Mouse (Mus musculus) 3134 (cell line): ENCODE measurements around the gene Col6a4.

Experiments used
- DNase-seq: peaks from one replicate; pipeline ENCODE4 v3.0.0-alpha.2; 2011; ENCODE audit warnings: low spot score; ENCODE audit not compliant: insufficient read length; ENCODE audit errors: extremely low read depth

Gene Col6a4

DNA sequence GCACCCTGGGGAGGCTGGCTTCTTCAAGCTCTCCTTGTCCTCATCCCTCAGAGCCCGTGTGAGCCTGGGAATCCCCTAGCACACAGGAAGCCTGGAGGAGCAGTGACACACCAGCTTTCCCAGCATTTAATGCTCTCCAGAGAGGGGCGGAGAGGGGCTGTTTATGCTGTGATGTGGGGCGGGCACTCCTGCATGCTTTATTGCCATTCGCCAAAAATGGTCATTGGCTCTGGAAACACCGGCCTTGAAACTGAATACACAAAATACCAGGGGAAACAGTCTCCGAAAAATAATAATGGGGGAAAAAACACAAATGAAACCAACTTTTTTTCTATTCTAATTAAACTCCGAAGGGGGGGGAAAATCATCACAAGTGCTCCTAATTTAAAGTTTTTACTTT, at the start of gene Col6a4:
TSS of gene Col6a4 (minus strand) at position 101 of the 400 bp plus-strand sequence.
- DNase-seq: no peak

GRCm38 (mm10) chr9:106145582-106145981, 49.0 kb upstream of the Col6a4 start:
- no peak for DNase-seq

GRCm38 (mm10) chr9:106144176-106144575, 47.6 kb upstream of the Col6a4 start:
- no peak for DNase-seq

DNA sequence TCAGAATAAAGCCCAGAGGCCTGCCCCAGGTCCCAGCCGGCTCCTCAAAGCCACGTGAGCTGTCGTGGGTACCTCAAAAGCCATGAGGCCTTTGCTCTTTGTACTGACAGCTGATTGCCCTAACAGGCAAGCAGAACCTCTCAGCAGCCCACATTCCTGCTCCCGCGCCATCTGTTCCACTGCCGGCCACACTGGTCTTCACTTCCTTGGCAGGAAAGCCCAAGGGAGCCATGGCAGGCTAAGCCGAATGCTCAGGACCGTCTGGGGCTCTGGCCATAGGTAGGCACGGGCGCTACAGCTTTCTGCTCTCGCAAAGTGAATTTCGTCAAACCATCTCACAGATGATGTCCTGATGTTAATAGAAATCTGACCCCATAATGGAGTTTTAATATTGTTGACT, 45.4 kb upstream of the Col6a4 start:
- DNase-seq: no peak

GRCm38 (mm10) chr9:106139763-106140162, 43.2 kb upstream of the Col6a4 start:
- no peak for DNase-seq

GRCm38 (mm10) chr9:106137671-106138216, 41.2 kb upstream of the Col6a4 start:
- DNase-seq: no peak

- no peak for DNase-seq
These were observed 33.7 kb upstream of the Col6a4 start for GRCm38 (mm10) chr9:106130250-106130649.

DNA sequence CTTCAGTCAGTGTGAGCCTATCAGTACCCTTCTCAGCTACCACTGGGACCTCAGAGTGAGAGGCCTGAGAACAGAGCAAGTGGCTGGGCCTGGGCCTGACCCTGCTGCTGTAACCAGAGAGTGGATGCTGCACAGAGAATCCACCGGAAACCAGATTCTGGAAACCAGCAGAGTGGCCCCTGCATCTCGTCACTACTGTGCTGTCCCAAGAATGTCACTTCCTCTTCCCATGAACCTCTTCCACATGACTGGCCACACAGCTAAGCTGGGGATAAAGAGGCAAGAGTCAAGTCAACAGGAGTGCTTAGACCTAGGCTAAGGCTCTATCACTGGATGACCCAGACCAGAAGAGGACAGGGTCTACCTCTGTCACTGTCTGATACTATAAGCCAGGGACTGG, 32.5 kb upstream of the Col6a4 start:
- DNase-seq: no peak

- no peak for DNase-seq
These were observed 30.2 kb upstream of the Col6a4 start for GRCm38 (mm10) chr9:106126786-106127251.

- no peak for DNase-seq
These were observed 27.0 kb upstream of the Col6a4 start for GRCm38 (mm10) chr9:106123599-106123998.

DNA sequence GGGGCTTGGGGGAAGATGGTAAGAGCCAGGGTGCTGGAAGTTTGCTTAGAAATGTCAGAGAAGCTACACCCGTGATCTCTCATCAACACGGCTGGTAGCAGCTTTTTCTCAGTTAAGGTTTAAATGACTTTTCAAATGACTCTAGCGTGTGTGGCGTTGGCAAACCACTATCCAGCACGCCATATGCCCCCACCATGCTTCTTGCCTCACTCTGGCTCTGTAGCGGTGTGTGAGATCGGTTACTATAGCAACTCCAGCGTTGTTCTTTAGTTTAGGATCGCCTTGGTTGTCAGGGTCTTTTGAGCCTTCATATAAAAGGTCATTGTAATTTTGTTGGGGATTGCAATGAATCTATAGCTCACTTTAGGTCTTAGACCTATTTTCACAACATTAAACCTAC, 22.5 kb upstream of the Col6a4 start:
- no peak for DNase-seq

DNA sequence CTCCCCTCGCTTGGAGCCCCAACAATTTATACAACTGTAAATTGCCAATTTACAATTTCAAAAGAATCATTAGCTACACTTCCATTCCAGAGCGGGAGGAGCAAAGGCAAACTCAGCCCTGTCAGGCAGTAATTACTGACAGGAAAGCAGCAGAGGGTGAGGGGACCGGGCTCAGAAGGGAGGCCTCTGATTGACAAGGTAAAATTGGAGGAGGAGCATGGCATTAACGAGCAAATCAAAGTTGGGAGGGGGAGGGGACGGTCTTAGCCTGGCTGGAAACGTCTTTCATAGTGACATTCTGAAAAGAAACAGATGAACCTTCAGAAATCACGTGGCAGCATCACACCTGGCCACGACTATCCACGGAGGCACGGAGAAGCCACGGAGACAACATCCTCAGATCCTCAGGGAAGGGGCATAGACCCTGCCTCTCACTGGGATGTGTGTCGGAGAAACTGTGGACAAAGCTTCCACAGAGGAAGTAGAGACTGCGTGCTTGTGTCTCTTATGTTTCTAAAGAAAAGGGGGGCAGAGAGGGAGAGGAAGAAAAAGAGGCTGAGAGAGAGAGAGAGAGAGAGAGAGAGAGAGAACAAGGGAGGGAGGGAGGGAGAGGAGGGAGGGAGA, 19.3 kb upstream of the Col6a4 start:
- no peak for DNase-seq

- peak; percentile 15 for DNase-seq
These were observed 16.3 kb upstream of the Col6a4 start for GRCm38 (mm10) chr9:106112770-106113423.

DNA sequence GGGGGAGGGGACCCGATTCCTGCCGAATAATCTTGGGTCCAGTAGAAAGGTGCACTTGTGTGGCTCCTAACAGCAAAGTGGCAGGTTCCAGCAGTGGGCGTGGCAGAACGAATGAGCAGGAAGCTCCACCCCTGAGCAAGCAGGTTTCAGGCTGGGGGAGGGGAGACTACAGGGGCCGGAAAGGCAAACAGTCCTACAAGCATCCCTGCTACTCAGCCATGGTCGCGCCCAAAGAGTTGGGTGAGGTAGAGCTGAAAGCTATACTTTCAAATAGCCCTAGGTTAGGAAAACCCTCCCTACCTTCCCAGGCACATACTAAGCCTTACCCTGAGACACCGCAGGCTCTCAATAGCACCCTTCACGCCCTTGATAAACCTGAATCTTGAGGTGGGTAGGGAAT, 9.7 kb upstream of the Col6a4 start:
- DNase-seq: no peak

DNA sequence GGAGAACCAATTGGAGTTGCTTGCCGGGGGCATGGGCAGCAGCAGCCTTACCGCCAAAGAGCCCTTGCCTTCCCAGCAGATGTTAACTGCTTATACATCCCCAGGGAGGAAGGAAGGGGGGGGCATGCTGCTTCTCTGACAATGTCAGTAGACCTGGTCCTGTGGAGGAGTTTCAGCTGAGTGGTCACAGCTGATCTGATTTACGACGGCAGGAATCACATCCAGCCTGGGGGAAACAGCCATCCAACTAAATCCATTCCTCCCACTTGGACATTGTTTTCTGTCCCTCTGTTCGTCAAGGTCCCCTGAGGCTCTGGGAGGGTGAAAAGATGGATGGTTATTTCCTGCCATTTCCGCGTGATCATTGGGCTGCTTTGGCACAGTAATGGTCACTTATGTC, 7.8 kb upstream of the Col6a4 start:
- no peak for DNase-seq

GRCm38 (mm10) chr9:106101166-106101565, 4.6 kb upstream of the Col6a4 start:
- DNase-seq: no peak

DNA sequence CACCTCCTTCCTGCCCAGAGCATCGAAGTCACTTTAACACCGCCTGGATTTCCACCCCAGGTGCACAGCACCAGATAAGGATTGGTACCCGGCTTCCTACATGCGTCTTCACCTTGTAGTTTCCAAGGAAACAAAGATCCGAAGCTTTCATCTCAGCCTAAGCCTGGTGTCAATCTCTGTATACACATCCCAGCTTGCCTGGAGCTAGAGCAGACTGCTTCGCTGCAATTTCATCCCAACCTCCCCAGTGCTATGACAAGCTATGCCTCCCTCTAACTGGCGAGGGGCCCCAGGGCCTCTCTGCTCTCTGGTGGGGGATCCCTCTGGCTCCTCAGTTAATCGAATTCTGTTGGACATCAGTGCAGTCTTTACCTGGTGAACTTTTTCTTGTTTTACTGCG, 3.7 kb upstream of the Col6a4 start:
- no peak for DNase-seq

DNA sequence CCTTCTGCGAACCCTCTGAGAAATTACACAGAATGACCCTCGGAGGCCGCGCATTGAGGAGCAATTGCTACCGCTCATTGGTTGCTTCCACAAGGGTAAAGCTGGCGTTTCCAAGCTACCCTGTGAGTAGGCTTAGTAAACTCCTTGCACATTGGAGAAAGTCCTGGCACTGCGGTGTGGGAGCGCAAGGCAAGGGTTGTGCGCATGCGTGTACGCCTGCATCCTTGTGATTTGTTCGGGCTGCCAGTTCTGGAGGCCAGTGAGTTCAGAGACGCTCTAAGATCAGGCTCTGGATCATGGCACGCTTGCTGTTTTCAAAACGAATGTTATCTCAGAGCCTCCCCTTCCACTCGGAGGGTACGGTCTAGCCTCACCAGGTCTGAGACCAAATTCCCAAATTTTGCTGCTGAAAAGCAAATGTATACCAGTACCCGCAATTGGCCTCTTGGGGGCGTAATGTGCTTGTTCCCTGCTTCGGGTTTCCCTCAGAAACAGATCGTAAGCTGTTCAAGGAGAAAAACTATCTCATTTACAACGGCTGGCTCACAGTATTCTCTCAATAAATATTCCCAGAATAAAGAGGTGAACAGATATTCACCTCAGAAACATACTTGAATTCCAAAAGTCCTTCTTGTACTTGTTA, 2.9 kb upstream of the Col6a4 start:
- DNase-seq: no peak

DNA sequence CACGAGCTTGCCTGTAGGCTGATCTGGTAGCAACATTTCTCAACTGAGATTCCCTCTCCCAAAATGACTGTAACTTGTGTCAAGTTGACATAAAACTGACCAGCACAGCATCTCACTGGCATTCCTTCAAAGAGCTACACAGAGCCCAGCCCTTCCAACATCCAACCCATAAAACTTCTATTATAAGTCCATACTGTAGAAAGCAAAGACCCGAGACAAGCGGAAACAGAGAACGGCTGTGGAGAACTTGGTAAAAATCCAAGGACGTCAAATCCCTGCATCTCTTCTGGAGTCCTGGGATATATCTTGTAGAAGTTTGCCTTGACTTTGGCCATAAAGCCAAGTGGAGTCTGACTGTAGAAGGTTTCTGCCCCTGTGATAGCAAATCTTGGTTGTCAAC, 15.1 kb downstream of the Col6a4 start:
- no peak for DNase-seq

GRCm38 (mm10) chr9:106080261-106081033, 16.1 kb downstream of the Col6a4 start:
- DNase-seq: no peak

- no peak for DNase-seq
These were observed 18.6 kb downstream of the Col6a4 start for GRCm38 (mm10) chr9:106077953-106078352.
